Mouse (Mus musculus) lung, adult 2 months (tissue): ENCODE measurements around the gene Mtf2.

ENCODE experiments used
- CTCF ChIP-seq: fragments of 200-500 bp; IDR thresholded peaks from 2 replicates; pipeline ENCODE4 v1.5.1; 2011; ENCODE audit warnings: mild to moderate bottlenecking, low read length, control low read depth; ENCODE audit not compliant: insufficient read depth
- POLR2A ChIP-seq: fragments of 200-500 bp; IDR thresholded peaks from 2 replicates; pipeline ENCODE4 v1.6.1; 2011; ENCODE audit warnings: low read depth, mild to moderate bottlenecking, control low read depth, low read length, borderline replicate concordance; ENCODE audit errors: extremely low read depth

DNA sequence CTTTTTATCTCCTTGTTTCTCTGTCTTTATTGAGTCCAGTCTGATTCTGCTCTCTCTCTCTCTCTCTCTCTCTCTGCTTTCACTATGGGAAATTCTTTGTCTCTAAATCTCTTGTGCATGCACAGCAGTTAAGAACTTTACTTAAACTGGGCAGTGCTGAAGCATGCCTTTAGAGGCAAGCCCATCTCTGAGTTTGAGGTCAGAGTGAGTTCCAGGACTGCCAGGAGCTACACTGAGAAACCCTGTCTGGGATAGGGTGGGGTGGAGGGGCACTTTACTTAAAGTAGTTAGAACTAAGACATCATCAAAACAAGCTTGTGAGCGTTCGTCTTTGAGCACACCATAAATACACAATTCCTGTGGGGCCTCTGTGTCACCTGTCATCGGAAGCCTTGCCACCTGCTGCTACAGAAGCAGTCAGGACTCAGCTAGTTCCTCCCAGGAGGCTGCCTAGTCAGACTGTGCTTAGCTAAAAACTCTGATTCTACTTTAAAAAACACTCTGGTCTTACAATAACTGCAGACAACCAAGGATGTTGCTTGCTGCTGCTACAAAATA lies 15.7 kb upstream of the Mtf2 start:
- TF ChIP-seq CTCF (no peak), POLR2A (no peak)
